Mouse (Mus musculus) thymus, adult 2 months (tissue): Measurements from ENCODE around the gene Tpst2. TPM values are rescaled to one million over a fixed set of nuclear protein-coding genes. Genes with fewer than 3 reads are reported as not detected.
A peak's percentile ranks its signal among the peaks of the same experiment; 100 is the strongest.

Experiments
- DNase-seq: peaks from one replicate; pipeline ENCODE4 v3.0.0; 2021
- H3K27ac ChIP-seq: fragments of 200-500 bp; 2 replicates; pipeline ENCODE4 v1.5.1; 2012; ENCODE audit warnings: low read length, control low read depth; ENCODE audit not compliant: control insufficient read depth, insufficient read depth
- H3K27me3 ChIP-seq: fragments of 200-500 bp; 2 replicates; pipeline ENCODE4 v1.6.1; 2012; ENCODE audit warnings: mild to moderate bottlenecking, low read length, moderate library complexity, mixed read lengths; ENCODE audit not compliant: control insufficient read depth, insufficient read depth
- H3K36me3 ChIP-seq: fragments of 200-500 bp; 2 replicates; pipeline ENCODE4 v1.6.1; 2012; ENCODE audit warnings: mild to moderate bottlenecking, low read length, moderate library complexity; ENCODE audit not compliant: control insufficient read depth, insufficient read depth
- H3K4me1 ChIP-seq: fragments of 200-500 bp; replicated peaks from 2 replicates; pipeline ENCODE4 v1.6.1; 2012; ENCODE audit warnings: low read length; ENCODE audit not compliant: control insufficient read depth, insufficient read depth
- H3K4me3 ChIP-seq: fragments of 200-500 bp; 2 replicates; pipeline ENCODE4 v1.5.1; 2012; ENCODE audit warnings: mild to moderate bottlenecking, low read length, control low read depth, moderate library complexity; ENCODE audit not compliant: control insufficient read depth, insufficient read depth
- CTCF ChIP-seq: fragments of 200-500 bp; IDR thresholded peaks from 2 replicates; pipeline ENCODE4 v1.5.1; 2012; ENCODE audit warnings: mild to moderate bottlenecking, control low read depth, low read length, moderate library complexity, borderline replicate concordance; ENCODE audit not compliant: control insufficient read depth, poor library complexity, insufficient read depth; ENCODE audit errors: extremely low read depth
- POLR2A ChIP-seq: fragments of 200-500 bp; IDR thresholded peaks from 2 replicates; pipeline ENCODE4 v1.6.1; 2012; ENCODE audit warnings: mild to moderate bottlenecking, low read length, control low read depth, moderate library complexity; ENCODE audit not compliant: control insufficient read depth, poor library complexity, insufficient read depth; ENCODE audit errors: extremely low read depth
- WGBS: fragments of 180-500 bp; shearing (Covaris S2); methylation state at CpG from one replicate; pipeline ENCODE4 v1.1.7; 2018; 5-methylcytosine and 5-hydroxymethylcytosine counted together
- polyA plus RNA-seq: library from polyadenylated mRNA; depleted of rRNA; stranded (reverse); fragments of >200 nt; gene quantifications from 2 replicates; pipeline ENCODE4 v1.2.3, GENCODE M21; 2012; rRNA removed

Tpst2 gene
- polyA plus RNA-seq, result 62.7 and 63.5 TPM in 2 replicates

GRCm38 (mm10) chr5:112276267-112276873, at the start of gene Tpst2:
Gene Tpst2, plus strand, starts transcription at chr5:112276691.
- Histone ChIP-seq H3K4me3 (peak within 1 kb of the TSS; percentile 83), H3K27me3 (no peaks in the 10 kb centered on the region), H3K4me1 (peaks cover 55% of the 10 kb centered on the region), H3K27ac (peak within 1 kb of the TSS; percentile 9; the same call in 1 of the 2 replicates), H3K36me3 (no peaks in the 10 kb centered on the region)
- peak; percentile 100 for DNase-seq
- TF ChIP-seq CTCF, result peak; percentile 50; the same call in 1 of the 2 replicates
- peak; percentile 60; the same call in 1 of the 2 replicates for TF ChIP-seq POLR2A
- WGBS, result under 1% methylated on average over 61 of the region's 62 CpGs

DNA sequence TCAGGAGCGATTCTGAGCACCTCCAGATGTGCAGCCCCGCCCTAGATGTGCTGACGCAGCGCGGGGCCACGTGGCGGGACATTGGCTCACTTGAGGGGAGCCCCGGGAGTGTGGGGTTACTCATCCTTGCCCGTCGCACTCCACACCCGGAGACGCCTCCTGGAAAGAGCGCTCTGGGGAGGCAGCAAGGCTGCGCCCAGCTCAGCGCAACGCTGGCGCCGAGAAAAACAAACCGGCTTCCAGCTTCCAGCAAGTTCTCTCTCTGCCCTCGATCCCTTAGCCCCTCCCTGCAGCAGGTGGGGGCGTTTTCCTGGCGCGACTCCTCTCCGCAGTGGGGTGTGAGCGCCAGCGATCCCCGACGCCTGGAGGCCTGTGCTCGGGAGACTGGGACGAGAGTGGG, 49.1 kb upstream of the Tpst2 start:
- H3K36me3 ChIP-seq, result no peaks in the 10 kb centered on the region

GRCm38 (mm10) chr5:112227898-112228239, 48.6 kb upstream of the Tpst2 start:
- H3K27me3 ChIP-seq, result peaks cover 19% of the 10 kb centered on the region
- no peak overlapping the region for H3K27ac ChIP-seq
- TF ChIP-seq CTCF (no peak), POLR2A (no peak)
- whole genome bisulfite sequencing, result 9% methylated on average over 13 of the region's 13 CpGs
- DNase-seq, result no peak
- H3K4me3 ChIP-seq, result no peak overlapping the region
- no peaks in the 10 kb centered on the region for H3K36me3 ChIP-seq
- H3K4me1 ChIP-seq, result no peaks in the 10 kb centered on the region

More for the DNA sequence above, 49.1 kb upstream of the Tpst2 start:
- no peak for TF ChIP-seq POLR2A
- no peak for TF ChIP-seq CTCF
- peaks cover 19% of the 10 kb centered on the region for H3K27me3 ChIP-seq
- WGBS, result 1% methylated on average over 30 of the region's 30 CpGs
- no peak for DNase-seq
- no peak overlapping the region for H3K27ac ChIP-seq
- H3K4me3 ChIP-seq, result no peak overlapping the region
- no peaks in the 10 kb centered on the region for H3K4me1 ChIP-seq

DNA sequence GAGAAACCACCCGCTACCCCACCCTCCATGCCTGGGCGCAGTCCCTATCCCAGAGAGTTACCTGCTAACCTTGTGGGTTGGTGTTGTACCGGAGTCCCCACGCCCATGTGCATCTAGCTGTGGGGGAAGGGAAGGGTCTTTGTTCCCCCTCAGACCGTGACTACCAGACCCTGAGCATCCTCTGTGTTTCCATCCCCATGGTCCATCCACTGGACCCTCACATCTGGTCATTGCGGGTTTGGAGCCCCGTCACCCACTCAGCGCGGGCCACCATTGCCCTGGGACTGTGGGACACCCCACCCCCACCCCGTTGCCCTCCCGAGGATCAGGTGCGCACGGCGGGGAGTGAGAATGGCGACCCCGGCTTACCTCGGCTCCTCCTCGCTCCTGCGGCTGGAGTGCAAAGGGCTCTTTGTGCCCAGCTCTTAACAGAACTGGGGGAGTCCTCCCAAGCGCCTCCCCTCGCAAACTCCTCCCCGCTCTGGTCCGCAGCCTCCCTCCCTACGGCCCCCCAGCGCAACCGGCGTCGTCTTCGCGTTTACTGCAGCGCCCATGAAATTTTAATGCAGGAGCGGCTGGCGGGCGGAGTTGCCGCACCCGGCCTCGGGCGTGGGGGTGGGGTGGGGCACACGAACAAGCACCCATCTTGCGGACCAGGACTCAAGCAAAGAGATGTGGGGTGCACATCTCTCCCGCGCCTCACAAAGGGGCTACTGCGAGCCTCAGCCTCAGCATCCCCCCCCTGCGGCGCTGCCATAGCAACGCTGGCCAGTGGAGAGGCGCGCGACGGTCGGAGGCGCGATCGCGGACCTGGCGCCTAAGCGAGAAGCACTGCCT, 48.0 kb upstream of the Tpst2 start:
- Histone ChIP-seq H3K27me3 (peaks cover 19% of the 10 kb centered on the region), H3K4me3 (no peak overlapping the region), H3K36me3 (no peaks in the 10 kb centered on the region), H3K27ac (no peak overlapping the region), H3K4me1 (no peaks in the 10 kb centered on the region)
- TF ChIP-seq CTCF, result no peak
- TF ChIP-seq POLR2A, result no peak
- no peak for DNase-seq
- 3% methylated on average over 57 of the region's 57 CpGs for WGBS

GRCm38 (mm10) chr5:112235806-112236205, 40.7 kb upstream of the Tpst2 start:
- no peaks in the 10 kb centered on the region for H3K36me3 ChIP-seq
- no peak overlapping the region for H3K4me3 ChIP-seq
- H3K4me1 ChIP-seq, result peaks cover 12% of the 10 kb centered on the region
- 86% methylated on average over 5 of the region's 5 CpGs for WGBS
- TF ChIP-seq POLR2A (no peak), CTCF (no peak)
- H3K27me3 ChIP-seq, result no peaks in the 10 kb centered on the region
- no peak for DNase-seq
- no peak overlapping the region for H3K27ac ChIP-seq

DNA sequence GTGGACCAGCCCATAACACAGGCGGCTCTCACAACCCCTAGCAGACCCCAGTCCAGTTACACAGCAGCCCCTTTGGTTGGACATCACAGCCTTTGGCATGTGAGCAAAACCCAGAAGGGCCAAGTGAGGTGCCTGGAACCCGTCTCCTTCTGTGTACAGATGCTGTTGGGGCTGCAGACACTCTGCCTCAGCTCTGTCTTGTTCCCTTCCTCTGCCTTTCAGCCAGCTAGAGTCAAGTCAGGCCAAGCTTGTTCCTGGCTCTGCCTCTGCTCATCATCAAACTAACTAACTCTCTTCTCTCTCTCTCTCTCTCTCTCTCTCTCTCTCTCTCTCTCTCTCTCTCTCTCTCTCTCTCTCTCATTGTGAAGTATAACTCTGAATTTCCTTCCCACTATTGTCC, 39.9 kb upstream of the Tpst2 start:
- H3K27me3 ChIP-seq, result no peaks in the 10 kb centered on the region
- no peaks in the 10 kb centered on the region for H3K36me3 ChIP-seq
- peaks cover 12% of the 10 kb centered on the region for H3K4me1 ChIP-seq
- H3K4me3 ChIP-seq, result no peak overlapping the region
- WGBS, result 88% methylated on average over 2 of the region's 2 CpGs
- no peak overlapping the region for H3K27ac ChIP-seq
- no peak for DNase-seq
- TF ChIP-seq CTCF, result no peak
- no peak for TF ChIP-seq POLR2A
